Mouse (Mus musculus) fat pad, adult 2 months (tissue): ENCODE results near the gene Slc39a11.

Experiments
- DNase-seq: peaks from one replicate; pipeline ENCODE4 v3.0.0-alpha.2; 2011; ENCODE audit warnings: low read depth, low spot score; ENCODE audit errors: extremely low read depth

Slc39a11 gene

GRCm38 (mm10) chr11:113206099-113206498 lies 443.8 kb downstream of the Slc39a11 start:
- no peak for DNase-seq

- no peak for DNase-seq
Observed at GRCm38 (mm10) chr11:113203008-113203407, 446.9 kb downstream of the Slc39a11 start.

GRCm38 (mm10) chr11:113201470-113201997 lies 448.3 kb downstream of the Slc39a11 start:
- DNase-seq, result no peak

GRCm38 (mm10) chr11:113200901-113201300 lies 449.0 kb downstream of the Slc39a11 start:
- no peak for DNase-seq

- no peak for DNase-seq
Observed at GRCm38 (mm10) chr11:113198586-113198985, 451.3 kb downstream of the Slc39a11 start.

GRCm38 (mm10) chr11:113197624-113198023 lies 452.3 kb downstream of the Slc39a11 start:
- DNase-seq, result no peak

GRCm38 (mm10) chr11:113196234-113197007 lies 453.5 kb downstream of the Slc39a11 start:
- DNase-seq, result no peak
